Mouse (Mus musculus) bone marrow, adult 2 months (tissue): ENCODE data around the gene Mob1b. TPM values are rescaled to one million over a fixed set of nuclear protein-coding genes. Genes with fewer than 3 reads are reported as not detected.

ENCODE experiments used
- H3K27ac ChIP-seq: fragments of 200-500 bp; 2 replicates; pipeline ENCODE4 v1.5.1; 2012; ENCODE audit warnings: low read depth, mild to moderate bottlenecking, control low read depth, inconsistent platforms, low read length; ENCODE audit not compliant: control insufficient read depth, poor library complexity, insufficient read depth
- H3K4me1 ChIP-seq: fragments of 200-500 bp; 2 replicates; pipeline ENCODE4 v1.6.1; 2011; ENCODE audit warnings: low read length; ENCODE audit not compliant: control insufficient read depth, insufficient read depth
- H3K4me3 ChIP-seq: fragments of 200-500 bp; replicated peaks from 2 replicates; pipeline ENCODE3; 2011; ENCODE audit warnings: mild to moderate bottlenecking, low read depth, low read length, control low read depth; ENCODE audit not compliant: control insufficient read depth
- CTCF ChIP-seq: fragments of 200-500 bp; IDR thresholded peaks from 2 replicates; pipeline ENCODE4 v1.5.1; 2011; ENCODE audit warnings: low read length, control low read depth; ENCODE audit not compliant: control insufficient read depth, insufficient read depth
- POLR2A ChIP-seq: fragments of 200-500 bp; IDR thresholded peaks from 2 replicates; pipeline ENCODE4 v1.6.1; 2011; ENCODE audit warnings: low read depth, mild to moderate bottlenecking, control low read depth, low read length, borderline replicate concordance; ENCODE audit not compliant: control insufficient read depth
- WGBS: fragments of 180-500 bp; shearing (Covaris S2); methylation state at CpG from one replicate; pipeline ENCODE4 v1.1.7; 2018; 5-methylcytosine and 5-hydroxymethylcytosine counted together
- polyA plus RNA-seq: library from polyadenylated mRNA; stranded (reverse); fragments of >200 nt; gene quantifications from 2 replicates; pipeline ENCODE4 v1.2.4, GENCODE M21; 2011; ENCODE audit warnings: low replicate concordance; ENCODE audit not compliant: missing spikeins, insufficient read depth, insufficient read length

The Mob1b gene
- polyA plus RNA-seq, 1 experiment = 13.1 TPM

GRCm38 (mm10) chr5:88753199-88753598 is 32.5 kb downstream of the Mob1b start:
- Histone ChIP-seq H3K27ac (no peak overlapping the region), H3K4me3 (no peak overlapping the region), H3K4me1 (no peaks in the 10 kb centered on the region)
- no peak for TF ChIP-seq CTCF
- no peak for TF ChIP-seq POLR2A
- 81% methylated on average over 4 of the region's 4 CpGs for WGBS

GRCm38 (mm10) chr5:88762611-88763010 is 42.0 kb downstream of the Mob1b start:
- no peak overlapping the region for H3K4me3 ChIP-seq
- no peaks in the 10 kb centered on the region; the same call in 1 of the 2 replicates for H3K4me1 ChIP-seq
- TF ChIP-seq POLR2A = no peak
- TF ChIP-seq CTCF = no peak
- 93% methylated on average over 5 of the region's 5 CpGs for WGBS
- no peak overlapping the region for H3K27ac ChIP-seq

- no peak overlapping the region; the same call in 1 of the 2 replicates for H3K27ac ChIP-seq
- H3K4me1 ChIP-seq = peaks cover 2% of the 10 kb centered on the region; the same call in 1 of the 2 replicates
- 1% methylated on average over 23 of the region's 23 CpGs for WGBS
- no peak for TF ChIP-seq CTCF
- TF ChIP-seq POLR2A = no peak
- H3K4me3 ChIP-seq = peak overlapping the region; percentile 24
These were observed 43.9 kb downstream of the Mob1b start for GRCm38 (mm10) chr5:88764430-88764986.

- peaks cover 2% of the 10 kb centered on the region; the same call in 1 of the 2 replicates for H3K4me1 ChIP-seq
- H3K27ac ChIP-seq = peak within 1 kb of the TSS; percentile 88
- peak within 1 kb of the TSS; percentile 84 for H3K4me3 ChIP-seq
- TF ChIP-seq CTCF = no peak
- peak; percentile 95 for TF ChIP-seq POLR2A
- under 1% methylated on average over 51 of the region's 51 CpGs for WGBS
These were observed 44.4 kb downstream of the Mob1b start, which contains the start of gene Dck for GRCm38 (mm10) chr5:88764987-88765481. TSS of gene Dck (plus strand) at chr5:88764996.

GRCm38 (mm10) chr5:88765587-88765986 is 44.9 kb downstream of the Mob1b start:
- no peak for TF ChIP-seq CTCF
- TF ChIP-seq POLR2A = no peak
- WGBS = 5% methylated on average over 6 of the region's 6 CpGs
- H3K4me1 ChIP-seq = peaks cover 2% of the 10 kb centered on the region; the same call in 1 of the 2 replicates
- peak overlapping the region; percentile 88 for H3K27ac ChIP-seq
- H3K4me3 ChIP-seq = peak overlapping the region; percentile 84

- Histone ChIP-seq H3K4me1 (peaks cover 2% of the 10 kb centered on the region; the same call in 1 of the 2 replicates), H3K27ac (peak overlapping the region; percentile 50; the same call in 1 of the 2 replicates), H3K4me3 (peak overlapping the region; percentile 69)
- 10% methylated on average over 6 of the region's 6 CpGs for WGBS
- TF ChIP-seq CTCF (no peak), POLR2A (no peak)
These were observed 45.5 kb downstream of the Mob1b start for GRCm38 (mm10) chr5:88766121-88766520.

GRCm38 (mm10) chr5:88766863-88767262 is 46.2 kb downstream of the Mob1b start:
- peaks cover 2% of the 10 kb centered on the region; the same call in 1 of the 2 replicates for H3K4me1 ChIP-seq
- TF ChIP-seq POLR2A = no peak
- no peak for TF ChIP-seq CTCF
- H3K4me3 ChIP-seq = peak overlapping the region; percentile 60
- WGBS = 20% methylated on average over 5 of the region's 5 CpGs
- peak overlapping the region; percentile 30; the same call in 1 of the 2 replicates for H3K27ac ChIP-seq

GRCm38 (mm10) chr5:88768201-88768600 is 47.5 kb downstream of the Mob1b start:
- peaks cover 2% of the 10 kb centered on the region; the same call in 1 of the 2 replicates for H3K4me1 ChIP-seq
- TF ChIP-seq CTCF = no peak
- TF ChIP-seq POLR2A = no peak
- 58% methylated on average over 6 of the region's 6 CpGs for WGBS
- H3K4me3 ChIP-seq = peak overlapping the region; percentile 41
- H3K27ac ChIP-seq = peak overlapping the region; percentile 82
